Mouse (Mus musculus): ENCODE measurements at regions not wholly inside any gene's neighbourhood (a gene's known extent, or its start where the extent isn't known, plus 50 kb on each side); places are given as distances from the start of the nearest gene placed in this dataset.

DNA sequence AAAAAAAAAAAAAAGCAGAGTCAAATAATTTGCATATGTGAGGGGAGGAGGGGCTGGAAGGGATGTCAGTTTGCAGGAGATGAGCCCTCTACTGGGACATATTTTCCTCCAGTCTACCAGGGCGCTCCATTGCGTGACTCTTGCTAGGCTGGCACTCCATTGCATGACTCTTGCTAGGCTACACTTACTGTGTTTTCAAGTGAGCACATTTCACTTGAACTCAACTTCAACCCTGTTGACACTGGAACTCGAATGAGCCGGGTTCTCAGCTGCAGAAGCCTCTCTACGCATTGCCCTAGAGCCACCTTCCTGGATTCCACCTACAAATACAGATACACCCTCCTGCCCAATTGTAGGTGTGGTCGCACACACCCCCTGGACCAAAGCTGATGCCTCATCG is 131.5 kb upstream of the 3110018I06Rik start:
- no peak for ATAC-seq (replicated peaks; ENCODE audit: low FRiP score, low TSS enrichment, poor library complexity, severe bottlenecking)

GRCm38 (mm10) chr12:107360511-107360910 is 127.9 kb upstream of the 3110018I06Rik start:
- no peak for ATAC-seq (replicated peaks; ENCODE audit: low FRiP score, low TSS enrichment, poor library complexity, severe bottlenecking)

- ATAC-seq (replicated peaks; ENCODE audit: low FRiP score, low TSS enrichment, poor library complexity, severe bottlenecking), result no peak
Measured at GRCm38 (mm10) chr12:107361606-107362005, 126.8 kb upstream of the 3110018I06Rik start.

DNA sequence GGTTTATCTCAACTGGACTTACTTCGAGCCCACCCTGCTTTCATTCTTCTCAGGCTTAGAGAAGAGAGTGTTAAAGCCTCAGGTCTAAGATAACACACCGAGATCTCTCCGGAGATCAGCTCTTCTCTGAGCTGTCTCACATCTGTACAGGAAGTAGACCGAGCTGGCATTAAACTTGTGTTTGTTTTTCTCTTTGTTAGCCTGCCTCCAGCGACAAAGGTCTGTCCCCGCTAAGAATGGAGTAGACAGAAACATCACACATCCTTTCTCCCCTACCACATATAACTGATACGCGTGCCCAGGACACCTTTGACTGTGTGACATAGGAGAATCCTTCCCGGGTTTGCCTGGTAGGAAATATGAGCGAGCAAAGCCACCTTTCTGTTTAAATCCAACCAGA is 126.3 kb upstream of the 3110018I06Rik start:
- no peak for ATAC-seq (replicated peaks; ENCODE audit: low FRiP score, low TSS enrichment, poor library complexity, severe bottlenecking)

- no peak for ATAC-seq (replicated peaks; ENCODE audit: low FRiP score, low TSS enrichment, poor library complexity, severe bottlenecking)
Measured at GRCm38 (mm10) chr12:107372254-107372653, 116.2 kb upstream of the 3110018I06Rik start.

DNA sequence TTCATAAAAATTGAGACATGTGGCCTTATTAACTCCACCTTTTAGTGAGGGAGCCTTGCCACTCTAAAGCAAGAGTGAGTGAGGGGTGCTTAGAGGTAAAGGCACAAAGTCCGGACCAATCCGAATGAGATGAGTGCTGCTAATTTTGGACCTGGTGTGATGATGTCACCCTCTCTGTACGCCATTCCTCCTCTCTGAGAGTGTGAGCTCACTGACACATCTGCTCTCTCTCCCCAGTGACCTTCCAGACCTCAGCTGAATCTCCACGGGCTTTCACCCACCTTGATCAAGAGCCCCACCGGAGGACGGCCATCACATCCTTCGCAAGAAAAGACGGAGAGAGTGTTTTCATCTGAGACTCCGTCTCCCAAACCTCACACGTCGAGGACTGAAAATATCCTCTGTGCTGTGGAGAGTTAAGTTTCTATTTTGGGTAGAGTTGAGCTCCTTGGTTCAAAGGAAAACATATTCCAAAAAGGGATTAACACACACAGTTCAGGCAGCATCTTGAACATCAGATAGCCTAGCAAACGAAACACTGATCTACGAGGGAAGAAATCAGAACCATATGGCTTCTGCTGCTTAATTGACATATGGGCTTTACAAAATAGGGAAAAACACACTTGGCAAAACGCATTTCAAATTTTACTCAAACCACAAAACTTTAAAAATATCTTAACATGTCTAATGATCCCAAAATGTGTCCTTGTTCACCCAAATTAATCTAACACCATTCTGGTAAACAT is 96.2 kb upstream of the 3110018I06Rik start:
- ATAC-seq (replicated peaks; ENCODE audit: low FRiP score, low TSS enrichment, poor library complexity, severe bottlenecking), result no peak

DNA sequence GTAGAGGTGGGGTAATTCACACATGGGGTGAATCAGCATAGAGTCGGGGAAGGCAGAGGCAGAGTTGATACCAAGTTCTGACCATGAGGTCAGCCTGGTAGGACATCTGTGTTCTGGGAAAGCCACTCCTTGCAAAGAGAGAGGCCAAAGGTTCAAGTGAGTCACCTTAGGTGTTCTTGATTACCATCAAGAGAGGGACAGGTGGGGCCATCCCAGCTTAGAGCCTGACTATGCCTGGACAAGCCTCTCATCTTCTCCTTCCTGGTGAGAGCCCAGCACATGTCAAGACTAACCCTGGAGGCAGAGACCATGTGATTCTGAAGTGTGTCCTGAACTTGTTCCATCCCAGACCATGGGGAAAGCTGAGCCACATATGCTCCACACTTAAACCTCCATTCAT is 94.0 kb upstream of the 3110018I06Rik start:
- no peak for ATAC-seq (replicated peaks; ENCODE audit: low FRiP score, low TSS enrichment, poor library complexity, severe bottlenecking)

- no peak for ATAC-seq (replicated peaks; ENCODE audit: low FRiP score, low TSS enrichment, poor library complexity, severe bottlenecking)
Measured at GRCm38 (mm10) chr12:107404821-107405220, 83.6 kb upstream of the 3110018I06Rik start.

DNA sequence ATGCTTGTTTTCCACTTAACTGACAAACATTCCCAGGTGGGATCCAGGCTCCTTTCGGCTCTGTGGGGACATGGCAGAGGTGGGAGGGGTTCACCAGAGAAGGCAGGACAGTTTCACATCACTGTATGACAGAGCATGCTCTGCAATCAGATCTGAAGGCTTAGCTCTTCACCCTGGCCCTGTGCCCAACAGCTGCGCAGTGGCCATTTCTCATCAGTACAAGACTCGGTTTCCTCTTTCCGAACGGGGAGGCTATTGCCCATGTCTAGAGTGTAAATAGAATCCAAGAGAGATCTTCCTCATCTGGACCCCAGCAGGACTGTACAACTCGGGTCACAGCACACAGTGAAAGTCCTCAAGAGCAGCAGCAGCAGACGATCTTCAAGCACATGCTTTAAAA is 64.5 kb upstream of the 3110018I06Rik start:
- no peak for ATAC-seq (replicated peaks; ENCODE audit: low FRiP score, low TSS enrichment, poor library complexity, severe bottlenecking)

GRCm38 (mm10) chr12:107438506-107438905 is 49.9 kb upstream of the 3110018I06Rik start:
- ATAC-seq (replicated peaks; ENCODE audit: low FRiP score, low TSS enrichment, poor library complexity, severe bottlenecking), result no peak

Measured in megakaryocyte-erythroid progenitor cell, adult 5-6 weeks (primary cell).